Mouse (Mus musculus) stomach, postnatal 0 days (tissue): ENCODE measurements around the gene Hsd3b6.

Source experiments
- CTCF ChIP-seq: IDR thresholded peaks from 2 replicates; pipeline ENCODE4 v1.5.1; 2016; ENCODE audit warnings: antibody characterized with exemption, low read depth, mild to moderate bottlenecking, moderate library complexity
- EP300 ChIP-seq: optimal IDR thresholded peaks from 2 replicates; pipeline ENCODE3; 2016; ENCODE audit warnings: antibody characterized with exemption

DNA sequence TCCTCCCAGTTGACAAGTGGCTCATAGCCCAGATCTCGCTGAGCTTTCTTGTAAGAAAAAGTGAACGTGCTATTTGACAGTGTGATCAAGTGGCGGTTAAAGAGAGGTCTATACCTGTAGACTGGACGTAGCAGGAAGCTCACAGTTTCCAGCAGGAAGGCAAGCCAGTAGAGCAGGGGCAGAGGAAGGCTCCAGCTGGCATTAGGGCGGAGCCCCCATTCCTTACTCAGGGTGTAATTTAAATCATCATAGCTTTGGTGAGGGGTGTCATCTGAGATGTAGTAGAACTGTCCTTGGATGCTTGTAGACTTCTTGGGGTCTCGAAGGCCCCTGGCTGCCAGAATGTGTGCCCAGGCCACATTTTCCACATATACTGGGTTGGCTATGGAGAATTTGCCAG, 38.4 kb upstream of the Hsd3b6 start:
- no peak for TF ChIP-seq EP300
- TF ChIP-seq CTCF = no peak
